Mouse (Mus musculus): ENCODE measurements around the gene Rell1.

Rell1 gene

GRCm38 (mm10) chr5:63968443-63969415 lies at the start of gene Rell1:
Gene Rell1, minus strand, starts transcription at chr5:63968897.
- CTCF ChIA-PET, result interaction anchor here (0.8 kb wide), 1 partner anchor 102 kb away, joined by 5 read pairs; no protein-coding TSS in a partner anchor

GRCm38 (mm10) chr5:64012596-64013366 lies 44.1 kb upstream of the Rell1 start:
- CTCF ChIA-PET, result no interaction called here

- CTCF ChIA-PET, result no interaction called here
Observed at GRCm38 (mm10) chr5:64006548-64006947, 37.9 kb upstream of the Rell1 start.

- CTCF ChIA-PET, result interaction anchor here (0.7 kb wide), 1 partner anchor 26 kb away, joined by 8 read pairs; no protein-coding TSS in a partner anchor
Observed at GRCm38 (mm10) chr5:64003302-64003701, 34.6 kb upstream of the Rell1 start.

- CTCF ChIA-PET, result no interaction called here
Observed at GRCm38 (mm10) chr5:63993865-63994264, 25.2 kb upstream of the Rell1 start.

- CTCF ChIA-PET, result no interaction called here
Observed at GRCm38 (mm10) chr5:63990675-63991074, 22.0 kb upstream of the Rell1 start.

GRCm38 (mm10) chr5:63986337-63986736 lies 17.6 kb upstream of the Rell1 start:
- CTCF ChIA-PET, result no interaction called here

- CTCF ChIA-PET, result interaction anchor here (0.5 kb wide), 1 partner anchor 41 kb away, joined by 4 read pairs; no protein-coding TSS in a partner anchor
Observed at GRCm38 (mm10) chr5:63982296-63982695, 13.6 kb upstream of the Rell1 start.

- CTCF ChIA-PET, result no interaction called here
Observed at GRCm38 (mm10) chr5:63970991-63971390, 2.3 kb upstream of the Rell1 start.

- CTCF ChIA-PET, result no interaction called here
Observed at GRCm38 (mm10) chr5:63970281-63970732, 1.6 kb upstream of the Rell1 start.

- CTCF ChIA-PET, result interaction anchor here (0.8 kb wide), 1 partner anchor 101 kb away, joined by 5 read pairs; no protein-coding TSS in a partner anchor
Observed at GRCm38 (mm10) chr5:63969476-63970112, 897 bp upstream of the Rell1 start.

GRCm38 (mm10) chr5:63967591-63968141 lies 1.0 kb downstream of the Rell1 start:
- CTCF ChIA-PET, result interaction anchor here (0.6 kb wide), 1 partner anchor 27 kb away, joined by 3 read pairs; no protein-coding TSS in a partner anchor

- CTCF ChIA-PET, result interaction anchor here (0.7 kb wide), 1 partner anchor 9 kb away, joined by 3 read pairs; no protein-coding TSS in a partner anchor
Observed at GRCm38 (mm10) chr5:63966379-63966778, 2.3 kb downstream of the Rell1 start.

GRCm38 (mm10) chr5:63965946-63966345 lies 2.8 kb downstream of the Rell1 start:
- CTCF ChIA-PET, result interaction anchor here (0.7 kb wide), 1 partner anchor 9 kb away, joined by 3 read pairs; no protein-coding TSS in a partner anchor

GRCm38 (mm10) chr5:63964576-63964975 lies 4.1 kb downstream of the Rell1 start:
- CTCF ChIA-PET, result no interaction called here

GRCm38 (mm10) chr5:63961726-63962125 lies 7.0 kb downstream of the Rell1 start:
- CTCF ChIA-PET, result interaction anchor here (0.6 kb wide), 1 partner anchor 37 kb away, joined by 4 read pairs; no protein-coding TSS in a partner anchor

- CTCF ChIA-PET, result no interaction called here
Observed at GRCm38 (mm10) chr5:63960565-63960964, 8.1 kb downstream of the Rell1 start.

GRCm38 (mm10) chr5:63958963-63959708 lies 9.6 kb downstream of the Rell1 start:
- CTCF ChIA-PET, result no interaction called here

GRCm38 (mm10) chr5:63957607-63958006 lies 11.1 kb downstream of the Rell1 start:
- CTCF ChIA-PET, result interaction anchor here (0.7 kb wide), 1 partner anchor 11 kb away, joined by 4 read pairs; no protein-coding TSS in a partner anchor

- CTCF ChIA-PET, result no interaction called here
Observed at GRCm38 (mm10) chr5:63956411-63956810, 12.3 kb downstream of the Rell1 start.
